Mouse (Mus musculus): ENCODE measurements at regions not wholly inside any gene's neighbourhood (a gene's known extent, or its start where the extent isn't known, plus 50 kb on each side); places are given as distances from the start of the nearest gene placed in this dataset.
A peak's percentile ranks its signal among the peaks of the same experiment; 100 is the strongest.

DNA sequence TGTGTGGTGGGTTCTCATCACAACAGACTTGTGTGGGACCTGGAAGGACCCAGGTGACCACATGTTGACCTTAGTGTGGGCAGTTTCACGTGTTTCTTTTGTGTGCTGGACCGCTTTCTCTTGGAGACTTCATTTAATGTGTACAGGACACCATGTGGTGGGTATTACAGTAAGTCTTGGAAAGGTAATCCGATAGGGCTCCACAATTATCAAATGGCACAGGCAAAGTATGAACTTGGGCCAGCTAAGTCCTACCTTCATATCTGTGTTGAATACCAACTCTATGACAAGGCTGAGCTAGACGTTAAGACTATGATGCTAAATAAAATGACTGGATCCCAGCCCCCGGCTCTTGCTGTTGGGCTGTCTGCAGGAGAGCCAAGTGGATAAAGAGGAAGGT is 173.5 kb downstream of the 1500009L16Rik start:
- DNase-seq (ENCODE audit: low read depth) = no peak

DNA sequence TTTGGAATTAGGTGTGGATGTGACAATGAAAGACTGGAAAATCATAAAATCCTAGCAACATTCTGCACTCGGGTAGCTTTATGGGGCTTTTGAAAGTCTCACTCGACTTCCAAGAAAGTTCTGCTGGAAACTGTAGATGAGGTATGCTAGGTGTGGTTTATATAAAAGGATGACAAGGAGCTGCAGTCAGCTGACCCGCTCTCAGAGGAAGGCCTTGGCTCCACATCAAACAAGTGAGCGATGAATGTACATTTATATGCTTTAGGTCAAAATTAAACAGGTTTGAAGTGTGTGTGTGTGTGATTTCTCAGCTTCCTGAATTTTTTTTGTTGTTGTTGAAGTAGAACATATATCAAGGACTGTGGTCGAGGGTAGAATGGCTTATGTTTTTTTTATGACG is 174.9 kb downstream of the 1500009L16Rik start:
- no peak for DNase-seq (ENCODE audit: low read depth)

DNA sequence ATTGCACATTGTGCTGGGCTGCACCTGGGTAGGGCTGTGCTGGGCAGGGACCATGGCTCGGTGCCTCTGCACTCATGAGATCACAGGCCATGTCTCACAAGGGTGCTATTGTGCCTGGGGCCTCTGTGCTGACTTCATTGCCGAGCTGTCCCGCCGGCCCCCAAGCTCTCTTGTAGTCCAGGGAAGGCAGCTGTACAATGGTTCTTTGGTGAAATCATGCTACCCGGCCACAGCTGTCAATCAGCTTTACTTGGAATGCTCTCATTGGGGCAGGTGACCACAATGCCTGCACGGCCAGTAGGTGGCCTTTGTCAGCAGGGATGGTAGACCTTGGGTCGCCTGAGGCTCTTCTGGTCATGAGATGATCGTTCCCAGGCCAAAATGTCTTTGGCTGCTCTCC is 184.1 kb downstream of the 1500009L16Rik start:
- no peak for DNase-seq (ENCODE audit: low read depth)

DNA sequence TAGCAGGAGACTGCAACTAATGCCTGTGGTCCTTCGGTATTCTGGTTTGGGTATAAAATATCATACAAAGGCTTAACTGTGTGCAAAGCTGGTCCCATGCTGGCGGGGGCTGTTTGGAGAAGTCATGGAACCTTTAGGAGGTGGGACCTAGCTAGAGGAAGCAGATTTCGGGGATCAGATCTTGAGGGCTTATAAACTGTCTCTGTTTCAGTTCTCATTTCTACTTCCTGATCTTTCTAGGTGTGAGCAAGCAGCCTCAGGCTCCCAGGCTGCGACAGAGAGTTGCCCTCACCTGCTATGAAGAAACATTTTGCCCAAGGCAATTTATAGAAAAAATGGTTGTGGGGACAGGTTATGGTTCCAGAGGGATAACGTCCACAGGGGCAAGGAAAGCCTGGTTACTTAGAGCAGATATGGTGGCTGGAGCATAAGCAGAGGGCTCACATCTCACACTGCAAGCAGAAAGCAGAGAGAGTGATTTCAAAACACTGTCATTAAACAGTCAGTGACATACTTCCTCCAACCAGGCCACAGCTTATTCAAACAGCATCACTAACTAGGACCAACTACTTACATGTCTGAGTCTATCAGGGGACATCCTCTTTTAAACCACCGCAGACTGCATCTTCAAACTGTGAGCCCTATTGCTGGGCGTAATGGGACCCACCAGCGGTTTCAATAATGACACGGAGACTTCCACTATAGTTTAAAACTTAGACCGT is 188.1 kb downstream of the 1500009L16Rik start:
- no peak for DNase-seq (ENCODE audit: low read depth)

DNA sequence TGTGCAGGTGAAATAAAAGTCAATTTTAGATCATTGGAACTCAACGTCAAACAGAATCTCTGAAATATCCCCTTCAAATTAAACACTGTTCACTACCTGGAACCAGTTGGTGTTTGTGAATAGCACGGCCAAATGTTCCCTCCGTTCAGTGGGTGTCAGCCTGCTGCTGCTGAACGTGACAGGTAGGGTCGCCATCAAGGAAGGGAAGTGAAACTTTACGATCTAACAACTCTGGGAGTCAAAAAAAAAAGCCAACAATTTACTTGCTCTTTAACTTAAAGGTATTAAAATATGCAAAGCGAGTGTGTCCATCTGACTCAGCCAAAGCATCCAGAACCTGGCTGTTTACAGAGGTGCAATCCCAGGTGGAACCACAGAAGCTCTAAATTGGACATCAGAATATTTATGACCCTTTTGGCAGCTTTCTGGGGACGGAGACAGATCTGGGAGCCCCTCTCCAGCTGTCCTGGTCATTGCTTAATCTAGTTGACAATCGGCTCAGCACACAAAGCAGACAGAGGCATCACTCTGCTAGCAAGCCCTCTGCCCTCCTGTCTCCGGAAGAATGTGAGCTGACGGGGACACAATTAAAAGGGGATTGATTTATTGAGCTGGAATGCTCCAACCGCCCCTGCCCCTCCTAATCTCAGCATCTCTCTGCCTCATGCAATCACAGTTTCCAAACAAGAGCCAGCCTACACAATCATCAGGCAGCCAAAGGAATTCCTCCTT is 191.9 kb downstream of the 1500009L16Rik start:
- no peak for DNase-seq (ENCODE audit: low read depth)

DNA sequence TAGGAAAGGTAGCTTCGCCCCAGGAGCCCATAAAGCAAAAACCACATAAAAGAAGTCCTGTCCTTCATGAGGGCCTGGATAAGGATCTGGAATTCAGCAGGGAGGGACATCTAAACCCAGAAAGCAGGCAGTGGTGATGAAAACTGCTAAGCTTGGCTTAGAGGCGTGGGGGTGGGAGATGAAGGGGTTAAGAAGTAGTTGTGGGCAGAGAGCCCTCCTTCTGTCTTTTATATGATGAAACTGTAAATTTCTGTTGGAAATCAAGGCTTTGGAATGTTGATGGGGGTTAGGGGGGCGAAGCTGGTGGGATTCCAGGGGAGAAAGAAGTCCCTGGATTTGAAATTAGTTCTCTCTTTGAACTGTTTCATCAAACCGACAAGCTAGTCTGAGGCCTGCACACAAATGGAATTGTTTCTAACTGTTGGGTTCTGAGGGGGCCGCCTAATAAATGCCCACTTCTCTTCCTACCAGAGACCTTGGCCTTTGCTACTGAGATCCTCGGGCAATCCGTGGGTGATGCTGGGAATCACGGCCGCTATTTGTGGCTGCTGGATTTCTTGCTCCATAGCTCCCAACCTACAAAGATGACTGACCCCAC is 192.6 kb downstream of the 1500009L16Rik start:
- DNase-seq (ENCODE audit: low read depth) = no peak

DNA sequence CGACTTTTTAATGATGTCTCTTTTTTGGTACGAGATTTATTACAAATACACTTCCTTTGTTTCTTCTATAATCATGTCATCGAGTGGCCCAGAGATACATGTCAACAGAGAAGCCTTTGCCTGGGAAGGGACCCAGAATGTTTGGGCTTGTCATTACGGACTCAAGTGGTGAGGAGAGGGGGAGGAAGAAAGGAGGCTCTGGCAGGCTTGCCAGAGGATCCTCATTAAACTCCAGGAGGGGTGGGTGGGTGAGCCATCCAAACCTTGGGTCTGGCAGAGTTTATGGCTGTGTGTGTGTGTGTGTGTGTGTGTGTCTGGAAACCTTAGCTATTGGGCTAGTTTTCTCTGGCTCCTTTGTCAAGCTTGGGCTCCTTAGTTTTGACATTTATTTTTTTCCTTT is 204.3 kb downstream of the 1500009L16Rik start:
- DNase-seq (ENCODE audit: low read depth) = no peak

DNA sequence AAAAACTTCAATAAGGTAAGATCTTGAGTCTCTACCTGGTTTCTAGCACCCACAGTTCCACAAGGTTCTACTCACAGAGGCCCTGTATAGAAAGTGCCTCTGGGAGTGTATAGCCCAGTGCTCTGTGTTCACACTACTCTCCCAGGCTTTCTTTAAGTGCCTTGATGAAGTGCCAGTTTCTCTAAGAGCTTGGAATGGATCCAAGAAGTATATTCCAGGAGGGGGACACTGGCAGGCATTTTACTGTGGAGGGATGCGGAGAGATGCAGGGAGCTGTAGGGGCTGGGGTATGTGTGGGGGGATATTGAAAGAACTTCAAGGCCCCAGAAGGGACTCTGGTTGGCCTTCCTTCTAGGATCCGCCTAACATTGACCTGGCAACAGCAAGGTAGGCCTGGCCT is 204.9 kb downstream of the 1500009L16Rik start:
- no peak for DNase-seq (ENCODE audit: low read depth)

DNA sequence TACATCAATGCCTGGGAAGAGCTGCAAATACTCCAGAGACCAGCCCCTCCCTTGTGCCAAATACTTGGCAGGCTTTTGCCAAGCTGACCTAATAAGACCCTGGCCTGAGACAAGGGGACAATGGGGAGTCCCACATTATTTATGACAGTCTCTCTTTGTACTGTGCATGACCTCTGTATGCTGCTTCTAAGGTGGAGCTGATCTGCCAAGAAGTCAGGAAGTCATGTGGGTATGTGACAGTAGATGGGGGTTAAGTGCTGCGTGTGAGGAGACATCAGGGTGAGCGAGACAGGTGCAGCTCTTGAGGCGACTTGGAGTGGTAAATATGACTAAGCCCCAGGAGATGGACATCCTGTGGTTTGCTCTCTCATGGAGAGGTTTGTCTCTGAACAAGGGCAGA is 209.1 kb downstream of the 1500009L16Rik start:
- no peak for DNase-seq (ENCODE audit: low read depth)

DNA sequence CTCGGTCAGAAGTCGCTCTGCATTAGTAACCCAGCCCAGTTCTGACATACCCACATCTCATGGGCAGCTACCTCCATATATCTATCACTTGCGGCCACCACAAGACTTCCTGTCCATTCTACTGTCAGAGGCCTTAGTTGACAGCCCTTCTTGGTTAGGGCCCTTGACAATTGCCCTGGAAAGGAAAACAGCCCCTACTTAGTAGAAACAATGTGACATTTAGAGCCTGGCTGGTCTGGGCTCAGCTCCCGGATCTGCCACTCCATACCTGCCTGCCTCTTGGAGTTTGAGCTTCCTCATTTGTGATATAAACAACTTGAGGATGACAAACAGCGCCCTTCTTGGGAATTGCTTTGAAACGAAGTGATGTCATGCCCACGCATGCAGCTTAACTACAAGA is 210.5 kb downstream of the 1500009L16Rik start:
- no peak for DNase-seq (ENCODE audit: low read depth)

DNA sequence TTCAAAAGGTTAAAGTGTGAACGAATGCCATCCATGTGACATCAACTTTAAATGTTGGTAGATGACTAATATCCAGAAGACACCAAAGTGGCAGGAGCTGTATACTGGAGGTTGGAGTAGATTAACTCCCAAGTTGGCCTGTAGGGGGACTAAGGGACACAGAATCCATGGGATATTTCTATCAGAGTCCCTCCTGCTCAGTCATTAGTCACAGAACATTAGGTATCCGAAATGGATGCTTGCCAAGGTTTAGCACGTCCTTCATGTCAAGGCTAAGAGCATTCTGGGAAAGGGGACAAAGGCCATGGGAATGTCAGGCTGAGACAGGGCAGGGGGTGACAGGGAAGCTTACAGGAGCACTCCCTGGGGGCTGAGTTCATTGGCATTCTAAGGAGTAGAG is 211.8 kb downstream of the 1500009L16Rik start:
- no peak for DNase-seq (ENCODE audit: low read depth)

DNA sequence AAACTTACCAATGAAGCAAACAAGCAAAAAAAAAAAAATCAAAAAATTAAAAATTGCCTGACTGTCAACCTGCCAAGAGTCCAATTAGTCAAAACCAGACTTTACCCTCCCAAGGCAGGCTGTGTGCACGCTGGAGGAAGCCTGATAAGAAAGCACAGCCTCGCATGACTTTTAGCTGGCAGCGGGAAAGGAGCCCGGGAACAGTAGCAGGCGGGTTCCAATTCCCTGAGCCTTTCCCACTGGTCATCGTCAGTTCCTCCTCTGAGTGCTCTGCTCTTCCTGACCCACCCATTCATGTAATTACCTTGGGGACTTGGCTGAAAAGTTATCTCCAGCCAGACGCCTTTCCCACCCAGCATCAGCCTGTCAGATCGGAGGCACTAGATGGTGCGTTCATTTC is 214.5 kb downstream of the 1500009L16Rik start:
- DNase-seq (ENCODE audit: low read depth) = no peak

DNA sequence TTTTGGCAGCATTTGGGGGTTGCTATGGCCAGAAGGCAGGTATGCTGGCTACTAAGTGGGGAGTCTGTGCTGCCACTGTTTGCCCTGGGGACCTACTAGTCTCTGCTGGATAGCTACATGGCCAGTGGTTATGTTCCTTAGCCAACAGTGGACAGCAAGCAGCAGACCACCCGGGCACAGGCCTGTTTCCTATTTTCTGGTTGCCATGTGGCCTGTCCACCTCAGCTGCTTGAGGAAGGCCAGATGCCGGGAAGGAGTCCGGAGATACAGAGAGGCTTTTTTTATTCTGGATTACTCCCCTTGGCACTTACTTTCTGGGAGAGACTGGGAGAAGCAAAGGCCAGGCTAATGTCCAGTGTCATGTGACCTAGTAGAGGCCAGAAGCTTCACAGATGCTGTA is 219.4 kb downstream of the 1500009L16Rik start:
- no peak for DNase-seq (ENCODE audit: low read depth)

DNA sequence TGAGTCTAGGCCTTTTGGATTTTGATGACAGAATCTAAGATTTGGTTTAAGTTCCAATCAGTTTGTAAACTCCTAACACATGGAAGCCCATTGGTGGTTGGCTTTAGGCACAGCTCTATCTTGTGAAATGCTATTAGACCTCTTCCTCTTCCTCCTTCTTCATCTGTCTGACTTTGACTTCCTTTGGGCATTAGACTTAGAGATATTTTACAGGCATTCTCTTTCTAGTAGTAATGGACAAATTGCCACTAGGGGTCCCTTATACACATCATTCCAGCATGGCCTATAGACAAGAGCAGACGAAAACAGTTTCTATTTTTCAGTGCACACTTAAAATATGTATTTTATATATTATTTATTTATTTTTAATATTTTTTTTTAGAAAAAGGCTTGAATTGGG is 221.5 kb downstream of the 1500009L16Rik start:
- DNase-seq (ENCODE audit: low read depth) = no peak

DNA sequence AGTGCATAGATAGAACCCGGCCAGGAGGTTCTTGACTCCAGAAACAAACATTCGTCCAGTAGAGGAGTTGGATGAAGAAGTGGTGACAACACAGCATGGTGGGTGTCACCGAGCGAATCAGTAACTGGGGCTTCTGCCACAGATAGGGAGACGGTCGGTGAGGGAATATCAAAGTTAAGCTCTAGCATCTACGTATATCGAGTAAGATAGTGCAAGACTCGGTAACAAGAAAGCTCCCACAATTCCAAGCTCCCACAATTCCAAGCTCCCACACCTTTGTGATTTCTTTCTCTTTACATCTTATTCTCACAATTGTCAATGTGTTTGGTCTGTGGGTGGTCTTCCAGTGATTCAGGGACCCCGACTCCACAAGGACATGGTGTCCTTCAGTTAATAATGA is 222.2 kb downstream of the 1500009L16Rik start:
- DNase-seq (ENCODE audit: low read depth) = no peak

DNA sequence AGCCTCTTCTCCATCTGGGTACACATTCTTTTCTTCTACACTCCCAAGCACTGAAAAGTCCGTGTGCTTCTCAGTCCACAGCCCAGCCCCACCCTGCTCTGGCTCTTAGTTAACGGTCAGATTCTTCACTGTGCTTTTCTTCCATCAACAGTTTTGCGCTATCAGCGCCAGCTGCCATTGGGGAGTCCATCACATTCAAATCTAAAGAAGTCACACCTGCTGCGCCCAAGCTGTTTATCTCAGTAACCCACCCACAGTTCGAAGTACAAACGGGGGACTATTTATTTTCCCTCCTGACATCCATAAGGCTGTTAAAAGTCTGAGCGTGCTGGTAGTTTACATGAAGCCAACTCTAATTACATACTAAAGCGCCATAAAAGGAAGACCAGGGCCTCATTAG is 222.8 kb downstream of the 1500009L16Rik start:
- DNase-seq (ENCODE audit: low read depth) = peak; percentile 25

DNA sequence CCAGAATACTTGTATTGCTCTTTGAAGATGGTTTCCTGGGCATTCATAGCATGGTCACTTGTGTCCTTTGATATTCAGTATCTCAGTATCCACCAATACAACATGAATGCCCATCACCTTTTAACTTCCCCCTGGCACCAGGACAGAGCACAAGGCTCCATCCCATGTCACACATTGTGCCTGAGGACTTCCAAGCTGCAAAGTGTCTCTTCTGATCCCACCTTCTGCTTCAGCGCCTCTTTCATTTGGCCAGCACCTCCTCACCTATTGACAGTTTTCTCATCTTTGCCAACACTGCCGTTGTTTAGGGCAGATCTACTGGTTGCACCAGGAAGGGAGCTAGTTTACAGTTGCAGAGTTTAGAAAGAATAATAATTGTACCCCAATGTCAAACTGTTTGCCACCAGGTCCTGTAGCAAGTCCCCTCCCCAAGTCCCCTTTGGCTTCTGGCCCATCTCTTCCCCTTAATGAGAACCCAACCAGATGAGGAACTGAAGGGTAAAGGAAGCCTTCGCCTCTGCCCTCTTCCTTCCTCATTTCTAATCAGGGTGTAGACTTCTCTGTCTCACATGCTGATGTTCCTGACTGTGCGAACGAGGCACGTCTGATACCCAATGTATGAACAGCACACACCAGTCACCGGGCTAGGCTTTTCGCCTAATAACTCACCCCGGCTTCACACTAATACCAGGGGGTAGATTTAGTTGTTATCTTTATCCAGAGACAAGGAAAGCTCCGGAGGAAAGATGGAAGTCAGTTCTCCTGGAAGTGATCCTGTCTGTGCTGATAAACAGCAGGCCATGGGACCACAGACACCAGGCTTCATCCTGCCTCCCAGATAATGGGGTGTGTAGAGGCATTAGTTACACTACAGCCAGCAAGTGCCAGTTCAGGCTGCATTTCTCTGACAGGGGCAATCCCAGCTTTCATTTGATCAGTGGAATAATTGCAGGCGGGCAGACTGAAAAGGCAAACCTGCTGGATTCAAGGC is 223.8 kb downstream of the 1500009L16Rik start:
- no peak for DNase-seq (ENCODE audit: low read depth)

DNA sequence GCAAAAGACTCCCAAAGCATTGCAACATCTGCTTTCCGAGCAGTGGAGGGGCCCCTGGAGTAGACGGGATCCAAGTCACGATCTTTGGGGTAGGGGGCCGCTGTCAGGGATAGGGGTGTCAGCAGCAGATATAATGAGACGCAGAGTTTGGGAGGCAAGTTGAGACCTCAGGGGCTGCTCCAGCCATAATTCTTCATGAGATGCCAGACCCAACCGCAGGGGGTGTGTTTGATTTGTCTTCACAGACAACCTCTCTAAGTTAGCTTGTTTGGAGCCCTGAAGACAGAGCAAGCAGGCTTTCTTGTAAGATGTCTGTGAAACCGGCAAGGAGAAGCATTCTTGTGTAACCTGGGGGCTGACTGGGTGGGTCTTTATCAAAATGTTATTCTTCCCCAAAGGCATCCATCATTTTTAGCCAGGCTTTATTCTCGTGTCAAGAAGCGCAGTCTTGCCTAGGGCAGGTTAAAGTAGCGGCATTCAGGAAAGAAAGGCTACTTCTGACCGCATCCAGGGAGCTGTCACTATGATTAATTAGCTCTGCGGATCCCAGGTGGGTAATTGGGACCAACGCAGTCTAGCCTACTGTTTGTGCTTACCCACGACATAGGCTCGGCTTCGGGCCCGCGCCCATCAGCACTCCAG is 234.6 kb downstream of the 1500009L16Rik start:
- DNase-seq (ENCODE audit: low read depth) = no peak

DNA sequence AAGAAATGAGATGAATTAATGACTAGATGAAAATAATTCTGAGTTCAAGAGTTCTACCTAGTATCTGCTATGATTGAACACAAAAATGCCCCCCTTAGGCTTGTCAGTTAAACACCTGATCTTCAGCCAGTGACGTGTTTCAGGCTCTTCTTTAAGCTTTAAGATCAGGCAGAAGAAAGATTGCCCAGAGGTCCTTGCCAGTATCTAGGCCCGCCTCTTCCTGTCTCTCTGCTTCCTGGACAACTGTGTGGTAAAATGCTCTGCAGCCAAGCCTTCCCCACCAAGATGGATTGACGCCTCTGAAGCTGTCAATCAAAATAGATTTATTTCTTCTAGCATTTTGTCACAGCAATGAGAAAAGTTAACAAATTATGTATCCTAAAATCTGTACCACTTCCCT is 235.7 kb downstream of the 1500009L16Rik start:
- DNase-seq (ENCODE audit: low read depth) = no peak

DNA sequence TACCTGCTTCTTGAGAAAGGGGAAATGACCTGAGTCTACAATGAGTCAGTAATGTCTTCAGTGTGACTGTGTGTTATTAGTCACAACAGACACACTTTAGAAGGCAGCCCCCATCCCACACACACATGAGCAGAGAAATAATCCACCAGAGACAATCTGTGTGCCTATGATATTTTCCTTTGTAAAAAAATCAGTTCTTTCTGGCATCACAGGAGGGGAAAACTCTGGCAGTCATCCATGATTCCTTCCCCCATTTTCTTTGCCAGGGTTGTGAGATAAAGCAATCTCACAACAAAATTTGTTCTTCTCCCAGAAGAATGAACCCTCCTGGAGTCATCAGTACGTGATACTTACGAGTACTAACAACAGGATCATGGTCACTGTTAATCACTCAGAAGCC is 236.2 kb downstream of the 1500009L16Rik start:
- no peak for DNase-seq (ENCODE audit: low read depth)

DNA sequence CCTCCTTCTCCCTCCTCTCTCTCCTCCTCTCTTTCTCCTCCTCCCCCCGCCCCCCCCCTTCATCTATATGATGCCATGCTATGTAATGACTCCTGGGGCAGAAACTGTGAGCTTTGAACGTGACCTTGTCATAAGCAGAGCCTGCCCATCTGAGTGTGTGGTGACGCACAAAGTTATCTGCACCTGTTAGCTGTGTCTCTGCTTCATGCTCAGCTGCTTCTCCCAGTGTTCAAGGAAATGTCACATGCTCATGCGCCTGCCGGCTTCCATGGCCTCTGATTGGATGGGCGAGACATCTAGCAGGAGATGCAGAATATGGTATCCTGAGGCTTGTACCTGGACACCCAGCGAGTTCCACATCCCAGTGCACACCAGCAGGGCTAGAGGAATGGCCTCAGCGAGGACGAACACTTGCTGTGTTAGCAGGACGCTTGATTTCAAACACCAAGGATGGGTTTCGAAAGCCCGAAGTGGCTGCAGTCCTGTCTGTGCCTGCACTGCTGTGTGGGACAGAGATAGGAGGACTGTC is 240.6 kb downstream of the 1500009L16Rik start:
- no peak for DNase-seq (ENCODE audit: low read depth)

All from c-Kit-positive CD71-positive TER-119-negative erythroid progenitor cells, embryonic 14.5 days (primary cell).